17 mouse cellular contexts compared by ENCODE assay signal in the genomic region with DNA sequence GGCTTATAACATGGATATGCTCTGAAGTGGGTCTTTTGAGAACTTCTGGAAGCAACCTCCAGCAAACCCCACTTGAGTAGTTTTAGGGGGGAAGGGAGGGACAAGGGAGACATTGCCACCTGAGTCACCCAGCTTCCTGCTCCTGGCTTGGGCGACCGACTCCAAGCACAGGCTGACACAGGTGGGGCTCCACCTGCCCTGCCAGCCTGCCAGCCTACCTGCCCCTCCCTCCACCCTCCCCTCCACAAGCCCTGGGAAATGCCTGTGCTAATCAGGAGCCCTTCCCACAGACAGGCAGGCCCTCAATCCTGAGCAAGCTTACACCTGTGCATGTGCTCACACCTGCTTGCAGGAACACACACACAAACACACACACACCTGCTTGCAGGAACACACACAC. TPM values are rescaled to one million over a fixed set of nuclear protein-coding genes. Genes with fewer than 3 reads are reported as not detected.
DNase-seq lines count a peak whose midpoint lies in the region; ATAC-seq and TF ChIP-seq lines count a peak whose summit lies in the region.
"Had no signal": no experiment of that assay in that cellular context is flagged by ENCODE, and none has a peak within 500 bp of the region (broad histone marks: within the 10 kb centered on the region; RNA-seq: fewer than 3 reads in every experiment).

No protein-coding gene starts in this region.

- no peaks in the 10 kb centered on the region for H3K9me3 ChIP-seq in liver, embryonic 11.5 days (ENCODE audit: control insufficient read depth, low read length)
- H3K9me3 ChIP-seq in stomach, embryonic 14.5 days (ENCODE audit: control insufficient read depth, low read depth, low read length): no peaks in the 10 kb centered on the region
- H3K9me3 ChIP-seq: G1E had no signal

- H3K27ac ChIP-seq in gastrocnemius, adult 2 months: peak overlapping the region; percentile 54; the same call in 1 of the 2 replicates
- H3K27ac ChIP-seq in liver, embryonic 11.5 days (ENCODE audit: low read depth, low read length): peak overlapping the region; percentile 4; the same call in 1 of the 2 replicates
- peak overlapping the region; percentile 61; the same call in 1 of the 2 replicates for H3K27ac ChIP-seq in stomach, embryonic 14.5 days (ENCODE audit: low read length)
- H3K27ac ChIP-seq: layer of hippocampus, adult 2 months had no signal

- no peak for DNase-seq in gastrocnemius, adult 2 months
- no peak for DNase-seq in gastrocnemius, postnatal 10 days
- no peak for DNase-seq in liver, embryonic 11.5 days (ENCODE audit: low spot score)
- no peak for DNase-seq in liver
- peak; percentile 38 for DNase-seq in lung, adult 2 months
- no peak for DNase-seq in spleen, postnatal 4 days (ENCODE audit: low spot score in 2 of 2)
- DNase-seq in right cerebral cortex, adult 2 months (ENCODE audit: low spot score in 2 of 2): no peak
- DNase-seq: cerebellum, postnatal 25 days; kidney, adult 9 months; right cerebral cortex, postnatal 4 days; thymus, adult 2 months had no signal

- intact Hi-C loops in gastrocnemius, adult 2 months (cut with DNase I): no loop called here

- H3K36me3 ChIP-seq in liver, embryonic 11.5 days (ENCODE audit: control insufficient read depth, insufficient read depth, low read length): no peaks in the 10 kb centered on the region
- no peaks in the 10 kb centered on the region for H3K36me3 ChIP-seq in stomach, embryonic 14.5 days (ENCODE audit: control insufficient read depth, insufficient read depth, low read length)
- H3K36me3 ChIP-seq: G1E had no signal

- TF ChIP-seq CTCF in gastrocnemius, adult 2 months (IDR thresholded peaks at IDR 0.05): no peak
- TF ChIP-seq CTCF in lung, adult 2 months (IDR thresholded peaks at IDR 0.05; ENCODE audit: insufficient read depth, low read length): no peak

- no peaks in the 10 kb centered on the region for H3K27me3 ChIP-seq in liver, embryonic 11.5 days (replicated peaks; ENCODE audit: control insufficient read depth, insufficient read depth, low read length)
- no peaks in the 10 kb centered on the region for H3K27me3 ChIP-seq in stomach, embryonic 14.5 days (ENCODE audit: control insufficient read depth, insufficient read depth, low read length)

- H3K4me1 ChIP-seq in liver, embryonic 11.5 days (replicated peaks; ENCODE audit: control insufficient read depth, insufficient read depth, low read length): peaks cover 24% of the 10 kb centered on the region
- peaks cover 20% of the 10 kb centered on the region for H3K4me1 ChIP-seq in lung, adult 2 months (ENCODE audit: control insufficient read depth, insufficient read depth, low read length)
- H3K4me1 ChIP-seq in stomach, embryonic 14.5 days (ENCODE audit: control insufficient read depth, insufficient read depth, low read length): peaks cover 31% of the 10 kb centered on the region; the same call in 1 of the 2 replicates

- no peak overlapping the region for H3K4me3 ChIP-seq in gastrocnemius, adult 2 months
- H3K4me3 ChIP-seq in liver, embryonic 11.5 days (ENCODE audit: low read depth, low read length): no peak overlapping the region
- H3K4me3 ChIP-seq in lung, adult 2 months (replicated peaks; ENCODE audit: extremely low read depth, low read depth, low read length): no peak overlapping the region
- H3K4me3 ChIP-seq in stomach, embryonic 14.5 days (ENCODE audit: low read depth, low read length): no peak overlapping the region
- H3K4me3 ChIP-seq: layer of hippocampus, adult 2 months had no signal

- TF ChIP-seq POLR2A in lung, adult 2 months (IDR thresholded peaks at IDR 0.05; ENCODE audit: borderline replicate concordance, extremely low read depth, low read depth, low read length): no peak

- WGBS in liver, embryonic 11.5 days: 53% methylated on average over 2 of the region's 2 CpGs
- WGBS in lung, adult 2 months: 55% methylated on average over 2 of the region's 2 CpGs
- WGBS in stomach, embryonic 14.5 days: 45% methylated on average over 2 of the region's 2 CpGs

- H3K9ac ChIP-seq in liver, embryonic 11.5 days (ENCODE audit: low read depth, low read length): peak overlapping the region; percentile 30; the same call in 1 of the 2 replicates
- H3K9ac ChIP-seq in stomach, embryonic 14.5 days (replicated peaks; ENCODE audit: low read depth, low read length): no peak overlapping the region

- no peak for ATAC-seq in liver, embryonic 11.5 days (replicated peaks; ENCODE audit: low FRiP score)
- ATAC-seq in stomach, embryonic 14.5 days (ENCODE audit: insufficient number of reproducible peaks, insufficient read depth, low FRiP score, low read depth): peak; percentile 25
- ATAC-seq: forebrain, embryonic 16.5 days had no signal

- peak overlapping the region; percentile 46 for H3K4me2 ChIP-seq in liver, embryonic 11.5 days
- no peak overlapping the region for H3K4me2 ChIP-seq in stomach, embryonic 14.5 days (replicated peaks; ENCODE audit: low read depth, low read length)

RNA-seq across cellular contexts. Expression of gene Jup, which starts 5.1 kb away (rescaled TPM):
- 100 to 1,000 TPM in 1 of 2 experiments, 10 to 100 TPM in 1; 68.6 to 104 TPM for total RNA-seq in gastrocnemius, adult 2 months (2021)
- 10 to 100 TPM; 81.4 to 90.0 TPM for total RNA-seq in gastrocnemius, postnatal 10 days (2021)
- 38.8 and 41.6 TPM in 2 replicates for polyA plus RNA-seq in liver, embryonic 11.5 days (2014; fragmentation: Nextera tagmentation; extraction: Ambion mirVana)
- polyA plus RNA-seq in lung, adult 2 months (2012; rRNA removed): 631 and 728 TPM in 2 replicates
- polyA plus RNA-seq in stomach, embryonic 14.5 days (2014; fragmentation: Nextera tagmentation; extraction: Ambion mirVana): 131 and 139 TPM in 2 replicates
- polyA plus RNA-seq: G1E had no signal

RNA-seq across cellular contexts. Expression of gene P3h4, which starts 12.0 kb away (rescaled TPM):
- total RNA-seq in gastrocnemius, adult 2 months (2021): 1 to 10 TPM; 2.0 to 4.6 TPM
- 10 to 100 TPM; 15.4 to 22.8 TPM for total RNA-seq in gastrocnemius, postnatal 10 days (2021)
- polyA plus RNA-seq in liver, embryonic 11.5 days (2014; fragmentation: Nextera tagmentation; extraction: Ambion mirVana): 24.5 and 25.8 TPM in 2 replicates
- 40.6 and 53.9 TPM in 2 replicates for polyA plus RNA-seq in lung, adult 2 months (2012; rRNA removed)
- polyA plus RNA-seq in stomach, embryonic 14.5 days (2014; fragmentation: Nextera tagmentation; extraction: Ambion mirVana): 68.0 and 68.9 TPM in 2 replicates
- total RNA-seq: G1E; granulocyte monocyte progenitor cell, adult 5-6 weeks had no signal
- polyA plus RNA-seq: G1E had no signal

RNA-seq across cellular contexts. Expression of gene Fkbp10, which starts 12.8 kb away (rescaled TPM):
- 1 to 10 TPM; 1.9 to 4.5 TPM for total RNA-seq in gastrocnemius, adult 2 months (2021)
- 10 to 100 TPM; 46.6 to 65.6 TPM for total RNA-seq in gastrocnemius, postnatal 10 days (2021)
- 39.9 and 43.2 TPM in 2 replicates for polyA plus RNA-seq in liver, embryonic 11.5 days (2014; fragmentation: Nextera tagmentation; extraction: Ambion mirVana)
- polyA plus RNA-seq in lung, adult 2 months (2012; rRNA removed): 41.5 and 42.5 TPM in 2 replicates
- 106 and 108 TPM in 2 replicates for polyA plus RNA-seq in stomach, embryonic 14.5 days (2014; fragmentation: Nextera tagmentation; extraction: Ambion mirVana)
- total RNA-seq: granulocyte monocyte progenitor cell, adult 5-6 weeks had no signal
- polyA plus RNA-seq: G1E had no signal

RNA-seq across cellular contexts. Expression of gene Nt5c3b, which starts 38.9 kb away (rescaled TPM):
- total RNA-seq in gastrocnemius, adult 2 months (2021): 1 to 10 TPM; 6.6 to 8.8 TPM
- 10 to 100 TPM; 19.3 to 24.4 TPM for total RNA-seq in gastrocnemius, postnatal 10 days (2021)
- 70.4 and 74.0 TPM in 2 replicates for polyA plus RNA-seq in liver, embryonic 11.5 days (2014; fragmentation: Nextera tagmentation; extraction: Ambion mirVana)
- polyA plus RNA-seq in lung, adult 2 months (2012; rRNA removed): 21.7 and 31.5 TPM in 2 replicates
- polyA plus RNA-seq in stomach, embryonic 14.5 days (2014; fragmentation: Nextera tagmentation; extraction: Ambion mirVana): 121 and 126 TPM in 2 replicates

RNA-seq across cellular contexts. Expression of gene Klhl10, which starts 39.0 kb away (rescaled TPM):
- under 1 TPM; 0.23 to 0.39 TPM for total RNA-seq in gastrocnemius, adult 2 months (2021)
- under 1 TPM; 0.38 to 0.63 TPM for total RNA-seq in gastrocnemius, postnatal 10 days (2021)
- polyA plus RNA-seq in liver, embryonic 11.5 days (2014; fragmentation: Nextera tagmentation; extraction: Ambion mirVana): 0.31 and 0.36 TPM in 2 replicates
- polyA plus RNA-seq in lung, adult 2 months (2012; rRNA removed): 0.22 and 0.49 TPM in 2 replicates
- polyA plus RNA-seq in stomach, embryonic 14.5 days (2014; fragmentation: Nextera tagmentation; extraction: Ambion mirVana): 0.52 and 0.64 TPM in 2 replicates
- total RNA-seq: granulocyte monocyte progenitor cell, adult 5-6 weeks had no signal
- polyA plus RNA-seq: G1E; liver, embryonic 16.5 days had no signal

Comparison
In these comparisons a context has a peak if more than half of its experiments do, and no peak if none do; other contexts are left out.
1. H3K27ac ChIP-seq: peak in every context shown above with its lines; median percentile 61 in stomach, embryonic 14.5 days; 54 in gastrocnemius, adult 2 months; 4 in liver, embryonic 11.5 days.